Mouse (Mus musculus): ENCODE results near the gene Alyref2. TPM values are rescaled to one million over a fixed set of nuclear protein-coding genes. Genes with fewer than 3 reads are reported as not detected.
A peak's percentile ranks its signal among the peaks of the same experiment; 100 is the strongest.

Gene Alyref2
- polyA plus RNA-seq, 1 experiment from 2014 or later: 13.6 TPM

- Histone ChIP-seq H3K4me2 (ENCODE audit: low read depth, low read length) (no peak overlapping the region), H3K9ac (ENCODE audit: low read length) (no peak overlapping the region), H3K9me3 (ENCODE audit: control insufficient read depth, low read length) (no peaks in the 10 kb centered on the region), H3K27ac (ENCODE audit: low read length) (no peak overlapping the region), H3K27me3 (ENCODE audit: control insufficient read depth, insufficient read depth, low read depth, low read length) (no peaks in the 10 kb centered on the region), H3K4me3 (ENCODE audit: low read length) (no peak overlapping the region), H3K36me3 (ENCODE audit: control insufficient read depth, insufficient read depth, low read length) (no peaks in the 10 kb centered on the region), H3K4me1 (replicated peaks; ENCODE audit: control insufficient read depth, insufficient read depth, low read length) (peaks cover 3% of the 10 kb centered on the region; the same call in 1 of the 2 replicates)
- WGBS: 72% methylated on average over 2 of the region's 2 CpGs
- ATAC-seq (ENCODE audit: low read depth): no peak
Observed at GRCm38 (mm10) chr1:171552230-171552629, 49.0 kb downstream of the Alyref2 start.

- Histone ChIP-seq H3K9me3 (ENCODE audit: control insufficient read depth, low read length) (no peaks in the 10 kb centered on the region), H3K4me2 (ENCODE audit: low read depth, low read length) (no peak overlapping the region), H3K9ac (ENCODE audit: low read length) (no peak overlapping the region), H3K27ac (ENCODE audit: low read length) (no peak overlapping the region), H3K36me3 (ENCODE audit: control insufficient read depth, insufficient read depth, low read length) (no peaks in the 10 kb centered on the region), H3K27me3 (ENCODE audit: control insufficient read depth, insufficient read depth, low read depth, low read length) (no peaks in the 10 kb centered on the region), H3K4me3 (ENCODE audit: low read length) (no peak overlapping the region), H3K4me1 (replicated peaks; ENCODE audit: control insufficient read depth, insufficient read depth, low read length) (peaks cover 3% of the 10 kb centered on the region; the same call in 1 of the 2 replicates)
- WGBS: 73% methylated on average over 11 of the region's 11 CpGs
- ATAC-seq (ENCODE audit: low read depth): peak; percentile 80; the same call in 1 of the 2 replicates
Observed at GRCm38 (mm10) chr1:171553359-171554341, 50.4 kb downstream of the Alyref2 start.

Other genes starting within 250 kb of the Alyref2 start
- gene B4galt3, start 233.2 kb upstream of the Alyref2 start, polyA plus RNA-seq (2015; fragmentation: Nextera tagmentation; extraction: Ambion mirVana): 92.6 and 98.6 TPM in 2 replicates
- 53.9 and 56.8 TPM in 2 replicates for gene Ppox, start 222.3 kb upstream of the Alyref2 start, polyA plus RNA-seq (2015; fragmentation: Nextera tagmentation; extraction: Ambion mirVana)
- gene Usp21, start 215.5 kb upstream of the Alyref2 start, polyA plus RNA-seq (2015; fragmentation: Nextera tagmentation; extraction: Ambion mirVana): 69.8 and 76.0 TPM in 2 replicates
- gene Ufc1, start 208.5 kb upstream of the Alyref2 start, polyA plus RNA-seq (2015; fragmentation: Nextera tagmentation; extraction: Ambion mirVana): 109 and 111 TPM in 2 replicates
- 52.0 and 52.1 TPM in 2 replicates for gene Dedd, start 174.3 kb upstream of the Alyref2 start, polyA plus RNA-seq (2015; fragmentation: Nextera tagmentation; extraction: Ambion mirVana)
- 43.5 and 44.9 TPM in 2 replicates for gene Nit1, start 157.8 kb upstream of the Alyref2 start, polyA plus RNA-seq (2015; fragmentation: Nextera tagmentation; extraction: Ambion mirVana)
- gene Pfdn2, start 157.8 kb upstream of the Alyref2 start, polyA plus RNA-seq (2015; fragmentation: Nextera tagmentation; extraction: Ambion mirVana): 86.4 and 99.8 TPM in 2 replicates
- 3.8 and 4.4 TPM in 2 replicates for gene Klhdc9, start 142.7 kb upstream of the Alyref2 start, polyA plus RNA-seq (2015; fragmentation: Nextera tagmentation; extraction: Ambion mirVana)
- 7.4 and 9.4 TPM in 2 replicates for gene Nectin4, start 133.4 kb upstream of the Alyref2 start, polyA plus RNA-seq (2015; fragmentation: Nextera tagmentation; extraction: Ambion mirVana)
- gene Arhgap30, start 114.5 kb upstream of the Alyref2 start, polyA plus RNA-seq (2015; fragmentation: Nextera tagmentation; extraction: Ambion mirVana): 2.6 and 3.2 TPM in 2 replicates
- 73.6 and 81.7 TPM in 2 replicates for gene Usf1, start 92.2 kb upstream of the Alyref2 start, polyA plus RNA-seq (2015; fragmentation: Nextera tagmentation; extraction: Ambion mirVana)
- 5.9 and 8.4 TPM in 2 replicates for gene Tstd1, start 84.6 kb upstream of the Alyref2 start, polyA plus RNA-seq (2015; fragmentation: Nextera tagmentation; extraction: Ambion mirVana)
- gene F11r, start 65.9 kb upstream of the Alyref2 start, polyA plus RNA-seq (2015; fragmentation: Nextera tagmentation; extraction: Ambion mirVana): 134 and 145 TPM in 2 replicates
- not detected in 2 replicates for gene Itln1, start 31.8 kb downstream of the Alyref2 start, polyA plus RNA-seq (2015; fragmentation: Nextera tagmentation; extraction: Ambion mirVana)
- 0.85 and 1.0 TPM in 2 replicates for gene Cd244a, start 55.7 kb downstream of the Alyref2 start, polyA plus RNA-seq (2015; fragmentation: Nextera tagmentation; extraction: Ambion mirVana)
- gene Ly9, start 103.9 kb downstream of the Alyref2 start, polyA plus RNA-seq (2015; fragmentation: Nextera tagmentation; extraction: Ambion mirVana): 0.49 and 0.85 TPM in 2 replicates
- gene Slamf7, start 149.6 kb downstream of the Alyref2 start, polyA plus RNA-seq (2015; fragmentation: Nextera tagmentation; extraction: Ambion mirVana): 0.28 and 0.63 TPM in 2 replicates
- 4.7 and 6.7 TPM in 2 replicates for gene Cd48, start 178.5 kb downstream of the Alyref2 start, polyA plus RNA-seq (2015; fragmentation: Nextera tagmentation; extraction: Ambion mirVana)

Data from lung, embryonic 16.5 days (tissue).